Mouse (Mus musculus) mature B cell (primary cell): ENCODE measurements around the gene Zup1.
"Not testable (repeated sequence)": the region's sequence is repeated elsewhere in the genome, so short reads cannot be mapped to it uniquely, and the experiment has no call there.

ENCODE experiments used
- in situ Hi-C: fragments of 300-500 bp; cut with MboI; formaldehyde crosslinking; loops from 2 replicates; pipeline ENCODE4 v1.14.3; 2019

The Zup1 gene

DNA sequence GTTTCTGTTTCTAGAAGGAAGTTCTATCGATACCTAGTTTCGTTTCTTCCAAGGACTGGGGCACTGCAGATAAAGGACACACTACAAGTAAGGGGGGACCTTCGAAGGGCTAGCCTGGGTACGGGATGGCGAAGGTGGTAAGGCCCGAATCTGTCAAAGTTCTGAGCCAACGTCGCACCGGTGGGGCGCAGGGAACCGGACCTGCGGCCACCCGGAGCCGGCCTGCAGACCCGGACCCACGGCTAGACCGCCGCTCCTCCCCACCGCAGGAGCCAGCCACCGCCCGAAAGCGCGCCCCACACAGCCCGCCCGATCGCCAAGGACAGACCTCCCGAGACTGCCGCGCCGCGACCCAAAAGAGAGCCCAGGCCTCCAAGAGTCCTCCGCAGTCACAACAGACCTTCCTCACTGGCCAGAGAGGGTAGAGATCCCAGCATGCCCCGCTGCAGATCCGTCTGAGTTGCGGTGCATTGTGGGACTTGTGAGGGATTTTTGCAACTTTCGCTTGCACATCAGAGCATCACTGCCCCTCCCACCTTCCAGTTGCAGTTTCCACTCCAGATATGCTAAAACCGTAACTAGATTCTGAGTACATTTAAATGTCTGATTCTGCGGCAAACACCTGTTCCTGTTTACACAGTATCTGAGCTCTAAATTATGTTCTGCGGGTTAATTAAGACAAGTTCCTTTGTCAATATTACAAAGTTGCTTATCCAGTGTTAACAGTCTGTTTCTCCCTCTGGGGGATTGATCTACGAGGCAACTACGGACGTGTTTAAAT, at the start of gene Zup1:
Zup1 (minus strand) TSS at position 467 of the 781 bp plus-strand sequence.
- in situ Hi-C loops, result no loop called here

DNA sequence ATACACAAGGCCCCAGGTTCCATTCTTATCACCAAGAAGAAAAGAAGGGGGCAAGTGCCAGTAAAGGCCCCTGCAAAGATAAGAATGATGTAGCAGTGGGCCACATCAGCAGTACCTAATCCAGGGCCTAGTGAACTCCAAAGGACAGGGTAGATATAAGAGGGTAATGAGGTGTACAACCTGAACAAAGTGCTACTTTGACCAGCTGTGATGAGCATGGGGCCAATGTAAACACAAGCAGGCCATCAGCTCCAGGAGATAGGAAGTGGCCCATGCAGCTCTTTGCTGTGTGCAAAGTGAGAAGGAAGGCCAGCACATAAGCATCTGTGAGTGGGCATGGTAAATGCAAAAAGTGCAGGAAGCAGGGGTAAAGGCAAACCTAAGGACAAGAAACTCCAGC, 47.3 kb upstream of the Zup1 start:
- in situ Hi-C loops, result no loop called here

DNA sequence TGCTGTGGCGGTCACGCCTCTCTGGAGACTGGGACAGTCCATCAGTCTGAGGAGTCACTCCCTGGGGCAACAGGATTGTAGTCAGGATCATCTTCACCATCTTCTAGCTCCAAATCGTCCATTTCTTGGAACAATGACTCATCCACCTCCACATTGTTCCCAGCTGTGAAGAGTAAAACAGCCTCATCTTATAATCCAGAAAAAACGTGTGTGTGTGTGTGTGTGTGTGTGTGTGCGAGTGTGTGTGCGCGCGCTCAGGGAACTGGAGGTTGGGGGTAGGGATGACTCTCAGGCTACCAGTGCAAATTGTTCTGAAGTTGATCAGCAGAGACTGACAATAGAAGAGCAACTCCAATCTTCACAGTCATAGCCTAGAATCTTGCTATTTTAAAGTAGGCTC, 45.6 kb upstream of the Zup1 start:
- in situ Hi-C loops, result not testable (repeated sequence)

DNA sequence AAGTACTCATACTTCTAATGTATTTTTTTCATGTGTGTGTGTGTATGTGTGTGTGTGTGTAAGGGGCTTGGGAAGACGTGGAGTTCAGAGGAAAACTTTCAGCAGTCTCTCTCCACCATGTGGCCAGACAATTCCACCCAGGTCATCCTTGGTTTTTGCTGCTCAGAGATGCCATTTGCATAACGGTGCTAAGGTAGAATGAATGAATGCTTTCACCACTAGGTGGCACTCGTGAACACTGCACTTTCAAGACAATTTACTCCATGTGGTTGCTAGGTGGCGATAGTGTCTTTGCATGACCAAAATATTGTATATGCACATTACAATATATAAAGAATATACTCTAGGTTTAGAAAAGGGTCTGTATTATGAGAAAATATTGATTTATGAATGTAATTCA, 35.7 kb upstream of the Zup1 start:
- in situ Hi-C loops, result no loop called here

DNA sequence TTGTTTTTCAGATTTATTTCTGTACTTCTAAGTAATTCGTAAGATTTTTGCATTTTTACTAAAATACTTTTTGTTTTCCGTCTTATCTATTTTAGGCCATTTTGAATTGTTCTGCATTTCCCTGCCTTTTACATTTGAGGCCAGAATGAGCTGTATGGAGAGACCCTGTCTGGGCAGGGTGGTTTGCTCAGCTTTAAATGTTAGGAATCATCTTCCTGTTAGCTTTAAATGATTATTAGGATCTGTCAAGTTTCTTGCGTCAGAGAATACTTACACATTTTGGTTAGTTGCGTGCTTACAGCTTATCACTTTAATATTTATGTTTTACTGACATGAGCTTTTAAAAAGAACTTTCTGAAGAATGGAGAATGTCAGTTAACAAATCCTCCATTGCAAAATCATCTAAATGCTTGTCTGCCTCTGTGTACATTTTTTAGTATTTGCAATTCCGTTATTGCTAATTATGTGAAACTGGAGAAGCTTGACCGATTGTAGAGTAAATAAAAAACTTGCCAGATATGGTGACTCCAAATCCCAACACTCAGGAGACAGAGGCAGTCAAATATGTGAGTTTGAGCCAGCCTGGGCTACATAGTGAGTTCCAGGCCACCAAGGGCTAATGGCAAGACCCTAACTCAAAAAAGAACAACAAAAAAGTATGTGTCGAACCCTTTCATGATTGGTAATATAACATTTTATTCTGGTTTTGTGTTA, 23.9 kb upstream of the Zup1 start:
- in situ Hi-C loops, result no loop called here

DNA sequence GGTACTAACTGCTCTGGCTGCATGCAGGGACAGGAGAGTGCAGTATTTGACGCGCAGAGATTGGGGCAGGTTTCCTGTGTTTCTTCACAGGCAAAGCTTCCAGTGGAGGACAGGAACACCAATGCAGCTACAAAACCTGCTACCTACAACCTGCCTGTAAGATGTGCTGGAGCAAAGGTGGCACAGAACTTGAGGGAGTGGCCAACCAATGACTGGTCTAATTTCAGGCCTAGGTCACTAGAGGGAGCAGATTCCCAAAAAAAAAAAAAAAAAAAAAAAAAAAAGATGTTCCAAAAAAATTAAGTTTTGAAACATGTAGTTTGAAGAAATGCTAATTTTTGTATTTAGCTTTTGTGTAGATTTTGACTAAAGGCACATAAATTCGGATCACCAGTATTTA, 1.4 kb upstream of the Zup1 start:
- in situ Hi-C loops, result no loop called here

DNA sequence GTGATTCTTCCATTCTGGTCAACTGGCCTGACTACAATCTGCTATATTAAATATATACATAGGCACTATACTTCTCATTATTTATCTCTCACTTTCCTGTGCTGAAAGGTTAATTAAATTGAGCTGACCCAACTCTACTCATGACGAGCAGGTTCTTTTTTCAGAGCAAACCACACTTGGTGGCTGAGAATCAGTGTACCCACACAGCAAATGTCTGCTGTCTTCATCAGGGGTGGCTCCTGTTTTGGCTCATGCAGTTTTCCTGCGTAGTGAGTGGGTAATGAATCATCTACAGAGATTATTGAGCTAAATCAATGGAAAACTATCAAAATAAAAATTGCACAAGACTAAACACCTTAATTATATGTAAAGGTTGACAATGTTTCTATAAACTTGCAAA, 4.7 kb downstream of the Zup1 start:
- in situ Hi-C loops, result no loop called here

DNA sequence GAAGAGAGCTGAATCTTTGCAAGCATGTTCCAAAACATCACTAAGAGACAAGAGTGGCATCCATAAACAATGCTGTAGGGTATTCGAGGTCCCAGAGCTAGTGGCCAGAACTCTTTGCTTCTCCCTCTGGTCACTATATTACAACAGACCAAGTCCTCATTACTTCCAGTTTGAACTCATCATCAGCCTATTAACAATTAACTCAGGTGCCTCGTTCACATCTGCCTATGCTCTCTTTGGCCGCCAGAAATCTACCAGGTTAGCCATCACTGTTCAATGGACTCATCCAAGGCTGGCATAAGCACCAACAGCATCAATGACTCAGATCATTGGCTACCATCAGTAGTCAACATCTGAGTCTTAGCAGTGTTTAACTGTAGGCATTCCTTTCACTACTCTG, 5.7 kb downstream of the Zup1 start:
- in situ Hi-C loops, result no loop called here

DNA sequence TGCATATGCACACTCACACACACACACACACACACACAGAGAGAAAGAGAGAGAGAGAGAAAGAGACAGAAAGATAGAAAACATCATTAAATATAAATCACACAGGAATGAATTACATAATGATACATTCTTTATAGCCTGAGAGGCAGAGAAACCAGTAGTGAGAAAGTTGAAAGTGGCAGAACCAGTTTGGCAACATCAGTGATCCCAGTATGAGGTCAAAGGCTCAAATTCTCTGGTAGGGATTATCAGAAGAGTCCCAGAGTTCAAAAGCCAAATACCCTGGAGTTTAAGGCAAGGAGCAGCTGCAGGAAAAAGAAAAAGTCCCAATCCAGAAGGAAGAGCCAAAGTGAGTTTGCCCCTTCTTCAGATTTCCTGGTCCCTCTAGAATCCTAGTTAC, 10.4 kb downstream of the Zup1 start:
- in situ Hi-C loops, result no loop called here

DNA sequence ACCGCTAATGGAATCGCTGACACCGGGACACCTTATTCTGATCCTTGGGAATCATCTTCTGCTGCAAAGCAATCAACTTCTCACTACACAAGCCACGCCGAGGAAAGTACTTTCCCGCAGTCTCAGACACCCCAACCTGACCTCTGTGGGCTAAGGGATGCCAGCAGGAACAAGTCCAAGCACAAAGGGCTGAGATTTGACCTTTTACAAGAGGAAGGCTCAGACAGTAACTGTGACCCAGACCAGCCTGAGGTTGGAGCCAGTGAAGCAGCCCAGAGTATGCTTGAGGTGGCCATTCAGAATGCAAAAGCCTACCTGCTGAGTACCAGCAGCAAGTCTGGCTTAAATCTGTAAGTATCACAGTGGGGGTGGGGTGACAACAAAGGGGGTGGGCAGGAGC, 45.6 kb downstream of the Zup1 start:
- in situ Hi-C loops, result no loop called here

DNA sequence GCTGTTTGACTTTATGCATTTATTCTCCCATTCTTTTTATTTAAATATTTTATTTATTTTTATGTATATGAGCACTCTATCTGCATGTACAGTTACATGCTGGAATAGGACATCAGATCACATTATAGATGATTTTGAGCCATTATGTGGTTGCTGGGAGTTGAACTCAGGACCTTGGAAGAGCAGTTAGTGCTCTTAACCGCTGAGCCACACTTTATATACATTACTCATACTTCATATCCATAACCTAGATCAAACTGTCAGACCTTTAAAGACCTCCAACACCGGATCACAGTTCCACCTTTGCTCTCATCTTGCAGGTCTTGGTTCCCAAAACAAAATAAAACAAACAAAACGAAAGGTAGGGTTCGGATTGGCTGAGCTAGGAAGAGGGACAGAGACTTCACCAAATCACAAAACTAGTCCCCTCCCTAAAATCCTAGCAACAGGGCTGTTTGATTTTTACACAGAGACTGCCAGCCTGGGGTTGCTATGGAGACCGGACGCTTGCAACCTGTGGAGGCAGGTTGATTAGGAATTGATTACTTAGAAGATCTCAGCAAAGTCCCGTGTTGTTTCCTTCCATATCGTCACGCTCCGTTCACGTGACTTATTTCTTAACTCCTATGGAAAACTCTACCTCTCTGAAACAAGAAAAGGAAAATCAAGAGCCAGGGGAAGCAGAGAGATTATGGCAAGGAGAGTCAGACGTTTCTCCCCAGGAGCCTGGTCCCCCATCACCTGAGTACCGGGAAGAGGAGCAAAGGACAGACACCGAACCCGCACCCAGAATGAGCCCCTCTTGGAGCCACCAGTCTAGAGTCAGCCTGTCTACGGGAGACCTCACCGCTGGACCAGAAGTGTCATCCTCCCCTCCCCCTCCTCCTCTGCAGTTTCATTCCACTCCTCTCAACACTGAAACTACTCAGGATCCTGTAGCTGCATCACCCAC, 46.3 kb downstream of the Zup1 start, which contains the start of gene Rsph4a:
Rsph4a (plus strand) TSS at position 582 of the 952 bp plus-strand sequence.
- in situ Hi-C loops, result no loop called here

DNA sequence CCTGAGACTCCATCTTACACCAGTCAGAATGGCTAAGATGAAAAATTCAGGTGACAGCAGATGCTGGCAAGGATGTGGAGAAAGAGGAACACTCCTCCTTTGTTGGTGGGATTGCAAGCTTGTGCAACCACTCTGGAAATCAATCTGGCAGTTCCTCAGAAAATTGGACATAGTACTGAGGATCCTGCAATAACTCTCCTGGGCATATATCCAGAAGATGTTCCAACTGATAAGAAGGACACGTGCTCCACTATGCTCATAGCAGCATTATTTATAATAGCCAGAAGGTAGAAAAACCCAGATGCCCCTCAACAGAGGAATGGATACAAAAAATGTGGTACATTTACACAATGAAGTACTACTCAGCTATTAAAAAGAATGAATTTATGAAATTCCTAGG, 49.5 kb downstream of the Zup1 start:
- in situ Hi-C loops, result not testable (repeated sequence)

DNA sequence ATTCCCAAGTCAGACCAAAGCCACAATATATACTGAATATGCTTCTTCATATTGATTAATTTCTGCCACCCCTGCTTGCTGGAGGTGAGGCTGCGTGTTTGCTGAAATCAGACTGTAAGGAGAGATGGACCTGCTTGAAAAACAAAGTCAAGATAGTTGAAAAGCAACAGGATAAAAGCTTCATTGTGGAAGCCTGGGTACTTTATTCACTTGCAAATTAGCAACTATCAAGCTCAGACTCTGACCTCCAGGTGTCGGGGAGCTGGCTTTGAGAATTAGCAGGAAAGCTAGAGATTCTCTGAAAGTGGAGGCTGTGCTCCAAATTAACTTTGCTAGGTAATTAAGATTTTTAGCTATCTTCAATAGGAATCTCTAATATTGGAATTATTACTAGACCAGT, 68.7 kb downstream of the Zup1 start:
- in situ Hi-C loops, result not testable (repeated sequence)

DNA sequence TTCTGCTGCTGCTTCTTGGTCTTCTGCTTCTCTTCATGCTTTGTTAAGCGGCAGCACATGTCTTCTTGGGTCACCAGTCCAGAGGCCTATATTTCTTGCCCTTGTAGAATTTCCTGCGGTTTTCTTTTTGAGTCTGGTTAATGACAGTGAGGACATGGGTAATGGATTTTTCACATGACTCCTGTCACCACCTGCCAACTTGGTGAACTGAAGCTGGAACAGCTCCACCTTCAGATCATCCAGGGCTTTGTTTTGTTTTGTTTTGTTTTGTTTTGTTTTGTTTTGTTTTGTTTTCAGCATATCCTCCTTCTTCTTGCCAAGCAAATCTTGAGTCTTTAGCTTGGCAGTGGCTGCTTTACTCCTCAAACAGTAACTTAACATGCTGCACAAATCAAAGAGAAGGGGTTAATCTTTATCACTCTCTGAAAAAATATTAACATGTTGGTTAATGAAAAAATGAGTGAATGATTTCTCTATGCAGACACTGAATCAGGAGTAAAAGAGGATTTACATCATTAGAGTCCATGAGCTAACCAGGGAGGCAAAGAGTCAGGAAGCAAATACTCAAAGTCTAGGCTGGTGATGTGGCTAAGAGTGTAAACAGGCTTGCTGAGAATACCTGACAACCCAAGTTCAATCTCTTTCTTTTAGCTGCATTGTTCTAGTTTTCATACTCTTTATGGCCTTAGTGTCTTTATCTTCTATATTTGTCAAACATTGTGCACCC, 78.2 kb downstream of the Zup1 start:
- in situ Hi-C loops, result no loop called here

DNA sequence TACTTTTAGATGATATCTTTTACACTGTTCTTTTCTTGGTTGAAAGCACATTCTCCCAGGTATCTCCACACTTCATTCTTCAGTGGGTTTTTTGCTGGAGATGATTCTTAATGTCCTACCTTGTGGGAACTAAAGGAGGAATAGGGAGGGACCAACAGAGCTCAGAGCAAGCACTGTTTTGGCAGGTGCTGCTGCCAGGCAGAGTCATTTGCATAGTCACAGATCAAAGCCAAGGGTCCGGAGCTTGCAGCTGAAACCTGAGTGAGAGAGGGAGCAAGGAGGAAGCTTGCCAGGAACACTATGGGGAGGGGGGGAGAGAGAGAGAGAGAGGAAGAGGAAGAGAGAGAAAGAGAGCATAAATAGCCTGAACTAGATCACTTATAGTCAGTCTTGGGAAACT, 80.6 kb downstream of the Zup1 start:
- in situ Hi-C loops, result no loop called here
